Mouse (Mus musculus) stomach, embryonic 16.5 days (tissue): ENCODE data around the gene Fermt2. TPM values are rescaled to one million over a fixed set of nuclear protein-coding genes. Genes with fewer than 3 reads are reported as not detected.
"Not testable (repeated sequence)": the region's sequence is repeated elsewhere in the genome, so short reads cannot be mapped to it uniquely, and the experiment has no call there.

Source experiments
- ATAC-seq: fragments of 200-750 bp; cut with Nextera tagmentation; 2 replicates; pipeline ENCODE4 v1.8.0; 2017; ENCODE audit warnings: moderate number of reproducible peaks, moderate TSS enrichment; ENCODE audit not compliant: insufficient read depth, low FRiP score
- H3K27ac ChIP-seq: fragments of 300-500 bp; sonication (generic); 2 replicates; pipeline ENCODE4 v1.5.1; 2014; ENCODE audit warnings: low read length
- H3K27me3 ChIP-seq: fragments of 300-500 bp; sonication (generic); 2 replicates; pipeline ENCODE4 v1.6.1; 2014; ENCODE audit warnings: low read length, control low read depth, mixed read lengths; ENCODE audit not compliant: control insufficient read depth, insufficient read depth
- H3K36me3 ChIP-seq: fragments of 300-500 bp; sonication (generic); 2 replicates; pipeline ENCODE4 v1.6.1; 2014; ENCODE audit warnings: low read length; ENCODE audit not compliant: control insufficient read depth, insufficient read depth
- H3K4me1 ChIP-seq: fragments of 300-500 bp; sonication (generic); 2 replicates; pipeline ENCODE4 v1.6.1; 2014; ENCODE audit warnings: low read length, control low read depth, mixed read lengths; ENCODE audit not compliant: control insufficient read depth, insufficient read depth
- H3K4me2 ChIP-seq: fragments of 300-500 bp; sonication (generic); 2 replicates; pipeline ENCODE4 v1.6.1; 2014; ENCODE audit warnings: low read depth, low read length, mixed read lengths
- H3K4me3 ChIP-seq: fragments of 300-500 bp; sonication (generic); replicated peaks from 2 replicates; pipeline ENCODE4 v1.5.1; 2014; ENCODE audit warnings: mild to moderate bottlenecking, low read length
- H3K9ac ChIP-seq: fragments of 300-500 bp; sonication (generic); 2 replicates; pipeline ENCODE4 v1.6.1; 2014; ENCODE audit warnings: low read length
- H3K9me3 ChIP-seq: fragments of 300-500 bp; sonication (generic); replicated peaks from 2 replicates; pipeline ENCODE4 v1.6.1; 2016; ENCODE audit warnings: low read length, control low read depth; ENCODE audit not compliant: control insufficient read depth
- WGBS: fragments of 180-500 bp; shearing (Covaris S2); extraction: QIAGEN DNeasy Blood & Tissue Kit; methylation state at CpG from one replicate; pipeline ENCODE4 v1.1.7; 2014; 5-methylcytosine and 5-hydroxymethylcytosine counted together
- polyA plus RNA-seq: library from polyadenylated mRNA; unstranded; fragments of >200 nt; fragmentation: Nextera tagmentation; extraction: Ambion mirVana; gene quantifications from 2 replicates; pipeline ENCODE4 v1.2.1, GENCODE M21; 2015

Gene Fermt2
- polyA plus RNA-seq, 1 experiment from 2014 or later: 235 TPM

DNA sequence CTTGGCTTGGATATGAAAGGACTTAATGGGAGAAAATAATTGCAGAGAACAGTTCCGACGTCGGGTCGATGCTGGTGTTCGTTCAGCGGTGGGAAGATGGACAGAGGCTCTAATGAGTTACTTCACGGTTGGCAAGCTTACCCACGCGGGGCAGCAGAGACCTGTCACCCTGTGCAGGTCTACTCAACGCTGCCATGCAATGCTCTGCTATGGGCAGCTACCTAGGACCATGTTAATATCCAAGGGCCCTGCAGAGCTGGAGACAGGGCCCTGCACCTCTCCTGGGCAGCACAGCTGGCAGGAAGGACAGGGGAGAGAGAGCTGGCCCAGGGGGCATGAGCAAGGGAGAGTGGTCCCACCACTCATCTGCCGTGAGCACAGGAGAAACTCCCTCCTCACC, 29.9 kb downstream of the Fermt2 start:
- WGBS: 89% methylated on average over 11 of the region's 11 CpGs
- Histone ChIP-seq H3K4me2 (no peak overlapping the region), H3K27ac (no peak overlapping the region), H3K36me3 (no peaks in the 10 kb centered on the region; the same call in none of the 2 replicates), H3K9ac (no peak overlapping the region), H3K9me3 (no peaks in the 10 kb centered on the region; the same call in 1 of the 2 replicates), H3K4me3 (no peak overlapping the region), H3K4me1 (no peaks in the 10 kb centered on the region), H3K27me3 (no peaks in the 10 kb centered on the region)
- no peak for ATAC-seq

DNA sequence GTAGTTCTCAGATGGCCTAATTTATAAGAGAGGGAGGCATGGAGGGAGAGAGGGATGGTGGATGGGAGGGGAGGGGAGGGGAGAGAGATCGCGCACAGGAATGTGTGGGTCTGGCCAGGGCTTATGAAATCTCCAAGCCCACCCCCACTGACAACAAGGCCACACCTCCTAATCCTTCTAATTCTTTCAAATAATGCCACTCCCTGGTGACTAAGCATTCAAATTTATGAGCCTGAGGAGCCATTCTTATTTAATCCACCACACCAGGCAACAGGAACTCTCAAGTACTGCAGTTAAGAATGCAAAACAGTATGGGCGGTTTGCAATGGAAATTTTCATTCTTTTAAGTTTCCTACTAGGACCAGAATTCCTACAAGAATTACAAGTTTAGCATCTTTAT, 32.8 kb downstream of the Fermt2 start:
- Histone ChIP-seq H3K27me3 (no peaks in the 10 kb centered on the region), H3K4me3 (no peak overlapping the region), H3K9ac (no peak overlapping the region), H3K36me3 (no peaks in the 10 kb centered on the region), H3K27ac (no peak overlapping the region), H3K9me3 (no peaks in the 10 kb centered on the region; the same call in 1 of the 2 replicates), H3K4me1 (peaks cover 6% of the 10 kb centered on the region; the same call in 1 of the 2 replicates), H3K4me2 (no peak overlapping the region)
- 88% methylated on average over 3 of the region's 3 CpGs for WGBS
- no peak for ATAC-seq

DNA sequence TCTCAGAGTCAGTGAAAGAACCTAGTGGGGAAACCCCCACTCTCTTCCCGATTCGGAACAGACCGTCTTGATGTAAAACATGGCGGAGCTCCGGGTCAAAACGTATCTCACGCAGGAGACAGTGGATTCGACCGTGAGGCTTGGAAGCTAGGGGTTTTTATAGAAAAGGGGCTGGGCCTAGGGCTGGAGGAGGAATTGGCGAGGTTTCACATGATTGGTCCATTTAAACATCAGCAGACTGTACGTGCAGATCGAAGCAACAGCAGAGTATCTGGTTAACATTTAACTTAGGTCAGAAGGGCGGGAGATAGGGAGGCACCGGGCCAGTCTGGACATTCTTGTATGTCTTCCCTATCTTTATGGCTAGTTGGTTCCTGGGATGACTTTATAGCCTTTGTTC, 34.1 kb downstream of the Fermt2 start:
- not testable (repeated sequence) for H3K27me3 ChIP-seq, ATAC-seq, H3K4me3 ChIP-seq, H3K9ac ChIP-seq, H3K9me3 ChIP-seq, H3K36me3 ChIP-seq, H3K4me2 ChIP-seq, H3K27ac ChIP-seq, H3K4me1 ChIP-seq
- WGBS: 90% methylated on average over 14 of the region's 14 CpGs

DNA sequence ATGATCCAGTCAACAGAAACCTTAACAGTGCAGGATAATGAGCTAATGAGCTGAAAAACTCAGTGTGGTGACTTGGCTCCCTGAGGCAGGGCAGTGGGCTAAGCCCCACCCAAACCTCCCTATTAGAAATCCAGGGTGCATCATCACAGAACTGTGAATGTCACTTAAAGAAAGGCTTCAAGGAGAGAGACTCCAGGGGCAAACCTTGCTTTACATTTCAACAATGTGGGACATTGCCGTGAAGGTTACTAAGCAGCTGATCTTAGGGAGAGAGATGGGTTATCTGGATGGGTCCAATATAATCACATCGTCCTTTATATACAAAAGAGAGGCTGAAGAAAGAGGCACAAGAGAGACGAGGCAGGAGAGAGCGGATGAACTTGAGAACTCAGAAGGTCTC, 36.0 kb downstream of the Fermt2 start:
- ATAC-seq: no peak
- no peaks in the 10 kb centered on the region; the same call in 1 of the 2 replicates for H3K9me3 ChIP-seq
- H3K9ac ChIP-seq: no peak overlapping the region
- H3K4me1 ChIP-seq: peaks cover 6% of the 10 kb centered on the region; the same call in 1 of the 2 replicates
- H3K4me2 ChIP-seq: no peak overlapping the region
- 94% methylated on average over 4 of the region's 4 CpGs for WGBS
- no peak overlapping the region for H3K4me3 ChIP-seq
- H3K36me3 ChIP-seq: no peaks in the 10 kb centered on the region
- no peak overlapping the region for H3K27ac ChIP-seq
- no peaks in the 10 kb centered on the region for H3K27me3 ChIP-seq

DNA sequence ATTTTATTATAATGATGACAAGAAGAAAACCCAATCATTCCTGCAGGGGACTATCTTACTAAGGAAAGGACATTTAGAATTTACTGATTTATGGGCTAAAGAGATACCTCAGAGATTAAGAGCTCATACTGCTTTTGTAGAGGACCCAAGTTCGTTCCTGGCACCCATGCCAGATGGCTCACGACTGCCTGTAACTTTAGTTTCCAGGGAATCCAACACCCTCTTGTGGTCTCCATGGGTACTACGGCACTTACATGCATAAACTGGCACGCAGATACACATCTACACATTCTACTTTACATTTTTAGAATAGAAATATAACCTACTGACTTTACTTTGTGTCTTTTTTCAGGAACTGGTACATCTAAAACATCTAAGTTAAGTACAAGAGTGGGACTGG, 37.2 kb downstream of the Fermt2 start:
- H3K9me3 ChIP-seq: no peaks in the 10 kb centered on the region; the same call in 1 of the 2 replicates
- no peak overlapping the region for H3K4me3 ChIP-seq
- H3K27me3 ChIP-seq: no peaks in the 10 kb centered on the region
- peaks cover 6% of the 10 kb centered on the region; the same call in 1 of the 2 replicates for H3K4me1 ChIP-seq
- H3K9ac ChIP-seq: no peak overlapping the region
- ATAC-seq: no peak
- H3K36me3 ChIP-seq: no peaks in the 10 kb centered on the region
- WGBS: 92% methylated on average over 4 of the region's 4 CpGs
- H3K27ac ChIP-seq: peak overlapping the region; percentile 69
- H3K4me2 ChIP-seq: no peak overlapping the region

DNA sequence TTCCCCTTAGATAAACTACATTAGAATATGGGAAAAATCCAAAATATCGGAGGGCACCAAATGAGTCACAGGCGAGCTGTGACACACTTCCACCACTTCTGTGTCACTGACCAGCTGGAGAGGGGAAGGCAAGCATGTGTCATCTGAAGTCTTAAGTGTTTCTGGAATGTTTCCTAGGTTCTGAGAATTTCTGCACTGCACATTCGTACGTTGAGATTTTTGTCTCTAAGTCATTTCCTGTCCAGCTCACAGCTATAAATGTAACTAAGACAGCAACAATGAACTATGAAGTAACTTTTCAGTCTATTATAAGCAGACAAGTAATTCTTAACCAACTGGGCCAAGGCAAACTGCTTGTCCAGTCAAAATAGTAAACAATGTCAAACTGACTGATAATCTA, 37.9 kb downstream of the Fermt2 start:
- no peak overlapping the region for H3K4me2 ChIP-seq
- H3K9me3 ChIP-seq: no peaks in the 10 kb centered on the region
- no peaks in the 10 kb centered on the region for H3K27me3 ChIP-seq
- WGBS: 42% methylated on average over 4 of the region's 4 CpGs
- peak overlapping the region; percentile 69 for H3K27ac ChIP-seq
- no peak overlapping the region for H3K9ac ChIP-seq
- H3K4me3 ChIP-seq: no peak overlapping the region
- peaks cover 6% of the 10 kb centered on the region; the same call in 1 of the 2 replicates for H3K4me1 ChIP-seq
- 0 out of 2 replicates have a peak, but pooled peaks cover 3% of the 10 kb centered on the region for H3K36me3 ChIP-seq
- ATAC-seq: peak; percentile 40; the same call in 1 of the 2 replicates

DNA sequence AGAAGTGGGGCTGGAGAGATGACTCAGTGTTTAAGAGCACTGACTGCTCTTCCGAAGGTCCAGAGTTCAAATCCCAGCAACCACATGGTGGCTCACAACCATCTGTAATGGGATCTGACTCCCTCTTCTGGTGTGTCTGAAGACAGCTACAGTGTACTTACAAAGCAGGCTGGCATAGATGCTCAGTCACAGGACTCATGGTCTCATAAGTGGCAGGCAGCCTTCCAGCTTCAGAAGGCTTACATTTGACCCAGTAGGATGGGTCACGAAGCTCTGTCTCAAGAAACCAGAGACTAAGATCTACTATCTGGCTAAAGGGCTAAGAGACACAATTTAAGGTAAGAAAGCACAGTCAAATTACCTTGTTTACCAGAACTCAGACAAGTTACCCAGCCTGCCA, 42.7 kb downstream of the Fermt2 start:
- not testable (repeated sequence) for ATAC-seq, H3K4me3 ChIP-seq, H3K36me3 ChIP-seq, H3K9ac ChIP-seq, H3K27ac ChIP-seq, H3K27me3 ChIP-seq, H3K9me3 ChIP-seq, H3K4me2 ChIP-seq, H3K4me1 ChIP-seq
- 98% methylated on average over 2 of the region's 2 CpGs for WGBS

DNA sequence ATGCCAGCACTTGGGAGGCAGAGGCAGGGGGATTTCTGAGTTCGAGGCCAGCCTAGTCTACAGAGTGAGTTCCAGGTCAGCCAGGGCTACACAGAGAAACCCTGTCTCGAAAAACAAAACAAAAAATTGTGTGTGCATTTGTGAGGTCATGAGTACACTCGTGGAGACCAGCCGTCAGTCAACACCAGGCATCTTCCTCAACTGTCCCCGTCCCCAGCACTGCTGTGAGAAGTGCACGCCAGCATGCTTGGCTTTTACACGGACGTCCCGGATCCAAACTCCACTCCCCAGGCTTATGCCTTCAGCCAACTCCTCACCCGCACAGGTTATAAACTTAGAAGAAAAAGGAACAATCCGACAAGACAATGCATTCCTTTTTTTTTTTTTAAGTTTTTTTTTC, 46.6 kb downstream of the Fermt2 start:
- H3K9ac ChIP-seq, H3K9me3 ChIP-seq, H3K27me3 ChIP-seq, H3K4me2 ChIP-seq, H3K4me1 ChIP-seq, H3K27ac ChIP-seq, H3K4me3 ChIP-seq, ATAC-seq: not testable (repeated sequence)
- H3K36me3 ChIP-seq: 0 out of 2 replicates have a peak, but pooled peaks cover 15% of the 10 kb centered on the region
- 88% methylated on average over 11 of the region's 11 CpGs for WGBS

DNA sequence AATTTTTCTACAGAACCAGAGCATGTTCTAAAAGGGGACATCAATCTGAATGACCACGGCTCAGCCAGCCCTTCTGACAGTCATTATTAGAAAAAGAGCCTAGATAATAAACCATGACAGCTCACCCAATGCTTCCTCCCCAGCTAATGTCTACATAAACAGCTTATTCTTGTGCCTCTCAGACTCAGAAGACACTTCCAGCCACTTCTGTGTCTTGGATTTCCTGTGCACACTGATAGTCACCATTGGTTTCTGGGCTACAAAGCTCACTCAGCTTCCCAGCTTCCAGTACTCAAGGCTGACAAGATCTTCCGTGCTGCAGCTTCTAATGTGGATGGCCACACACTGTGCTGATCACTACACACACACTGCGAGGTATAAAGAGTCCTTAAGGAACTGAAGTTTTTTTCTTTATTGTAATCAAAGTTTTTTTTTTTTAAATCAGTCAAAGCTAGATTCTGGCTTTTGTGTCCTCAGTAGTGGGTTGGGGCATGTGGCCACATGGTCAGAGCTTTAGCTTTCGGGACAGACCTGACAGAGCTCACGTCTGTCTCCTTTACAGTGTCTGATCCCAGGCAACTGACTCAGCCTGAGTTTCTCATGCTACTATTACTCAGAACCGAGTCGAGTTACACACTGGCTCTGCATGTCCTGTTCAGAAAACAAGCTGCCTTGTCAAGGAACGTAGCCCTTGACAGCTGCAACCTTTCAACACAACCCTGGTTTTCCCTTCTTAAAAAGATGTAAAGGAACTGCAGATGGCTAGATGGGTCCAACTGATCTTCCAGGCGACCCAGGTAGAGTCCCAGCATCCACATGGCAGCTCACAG, 50.7 kb downstream of the Fermt2 start:
- H3K4me2 ChIP-seq: no peak overlapping the region
- H3K36me3 ChIP-seq: peaks cover 24% of the 10 kb centered on the region; the same call in 1 of the 2 replicates
- H3K9me3 ChIP-seq: no peaks in the 10 kb centered on the region
- peak; percentile 47; the same call in 1 of the 2 replicates for ATAC-seq
- H3K4me1 ChIP-seq: peaks cover 3% of the 10 kb centered on the region; the same call in 1 of the 2 replicates
- 39% methylated on average over 9 of the region's 9 CpGs for WGBS
- peak overlapping the region; percentile 21; the same call in 1 of the 2 replicates for H3K27ac ChIP-seq
- no peak overlapping the region for H3K9ac ChIP-seq
- no peaks in the 10 kb centered on the region for H3K27me3 ChIP-seq
- no peak overlapping the region for H3K4me3 ChIP-seq
